Mouse (Mus musculus) kidney, adult 2 months (tissue): ENCODE results near the gene 4931422A03Rik. TPM values are rescaled to one million over a fixed set of nuclear protein-coding genes. Genes with fewer than 3 reads are reported as not detected.
"Not testable (repeated sequence)": the region's sequence is repeated elsewhere in the genome, so short reads cannot be mapped to it uniquely, and the experiment has no call there.

Source experiments
- DNase-seq: peaks from one replicate; pipeline ENCODE4 v3.0.0; 2021
- H3K27ac ChIP-seq: fragments of 200-500 bp; 2 replicates; pipeline ENCODE4 v1.5.1; 2012; ENCODE audit warnings: low read depth, low read length, control low read depth, inconsistent platforms; ENCODE audit not compliant: insufficient read depth
- H3K27me3 ChIP-seq: fragments of 200-500 bp; replicated peaks from 2 replicates; pipeline ENCODE4 v1.6.1; 2012; ENCODE audit warnings: mild to moderate bottlenecking, moderate library complexity, low read length, inconsistent platforms; ENCODE audit not compliant: control insufficient read depth, insufficient read depth
- H3K36me3 ChIP-seq: fragments of 200-500 bp; 2 replicates; pipeline ENCODE4 v1.6.1; 2012; ENCODE audit warnings: mild to moderate bottlenecking, moderate library complexity, low read length, inconsistent platforms; ENCODE audit not compliant: control insufficient read depth, insufficient read depth
- H3K4me1 ChIP-seq: fragments of 200-500 bp; 2 replicates; pipeline ENCODE4 v1.6.1; 2011; ENCODE audit warnings: low read length; ENCODE audit not compliant: control insufficient read depth, insufficient read depth
- H3K4me3 ChIP-seq: fragments of 200-500 bp; 2 replicates; pipeline ENCODE4 v1.5.1; 2011; ENCODE audit warnings: mild to moderate bottlenecking, low read depth, low read length, control low read depth; ENCODE audit not compliant: insufficient read depth
- CTCF ChIP-seq: fragments of 200-500 bp; conservative IDR thresholded peaks from 2 replicates; pipeline ENCODE4 v1.5.1; 2011; ENCODE audit warnings: low read depth, mild to moderate bottlenecking, control low read depth, low read length, moderate library complexity, mixed read lengths; ENCODE audit not compliant: insufficient read depth, insufficient read length
- POLR2A ChIP-seq: fragments of 200-500 bp; IDR thresholded peaks from one replicate; pipeline ENCODE4 v1.6.1; 2011; ENCODE audit warnings: low read depth, low read length, control low read depth
- WGBS: fragments of 180-500 bp; shearing (Covaris S2); methylation state at CpG from one replicate; pipeline ENCODE4 v1.1.7; 2018; 5-methylcytosine and 5-hydroxymethylcytosine counted together
- polyA plus RNA-seq: library from polyadenylated mRNA; depleted of rRNA; stranded (reverse); fragments of >200 nt; gene quantifications from 2 replicates; pipeline ENCODE4 v1.2.3, GENCODE M21; 2012

The 4931422A03Rik gene
- polyA plus RNA-seq, 1 experiment, result not detected

DNA sequence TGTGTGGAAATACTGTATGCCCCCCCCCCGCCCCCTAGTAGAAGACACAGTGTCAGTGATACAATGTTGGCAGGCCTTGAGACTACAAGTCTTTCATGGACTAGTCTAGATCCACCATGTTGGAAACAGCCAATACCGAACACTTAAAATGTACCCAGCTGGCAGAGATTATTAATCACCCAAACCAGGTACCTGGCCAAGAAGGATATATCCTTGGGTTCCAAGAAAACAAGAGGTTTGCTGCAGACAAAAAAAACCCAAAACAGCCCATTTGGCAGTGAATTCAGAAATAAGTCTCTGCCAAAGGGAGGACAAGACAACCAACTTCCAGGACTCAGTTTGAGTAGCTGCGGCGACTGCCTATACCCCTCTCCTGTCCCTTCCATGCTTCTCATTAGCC is 3.5 kb downstream of the 4931422A03Rik start:
- WGBS, result 98% methylated on average over 4 of the region's 4 CpGs
- no peak overlapping the region for H3K27ac ChIP-seq

DNA sequence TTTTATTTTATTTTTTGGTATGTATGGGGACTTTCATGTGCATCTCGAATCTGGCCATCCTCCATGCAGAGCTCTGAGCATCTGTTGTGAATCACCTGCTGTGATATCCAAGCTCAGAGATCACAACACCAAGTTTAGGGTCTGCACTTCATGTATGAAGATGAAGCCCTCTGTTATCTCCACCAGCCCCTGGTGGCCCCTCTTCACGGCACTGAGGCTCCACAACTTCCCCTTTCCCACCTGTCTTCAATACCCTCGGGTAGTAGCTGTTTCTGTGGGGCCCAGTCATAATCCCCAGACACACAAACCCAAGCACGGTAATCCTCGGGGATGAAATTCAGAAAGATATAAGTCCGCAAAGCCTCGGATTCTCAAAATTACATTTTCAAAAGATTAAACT is 5.1 kb downstream of the 4931422A03Rik start:
- H3K27me3 ChIP-seq, result no peaks in the 10 kb centered on the region
- WGBS, result 88% methylated on average over 7 of the region's 7 CpGs
- H3K36me3 ChIP-seq, result no peaks in the 10 kb centered on the region
- no peak for TF ChIP-seq POLR2A
- TF ChIP-seq CTCF, result no peak
- H3K4me3 ChIP-seq, result no peak overlapping the region
- no peak overlapping the region for H3K27ac ChIP-seq
- no peaks in the 10 kb centered on the region for H3K4me1 ChIP-seq
- DNase-seq, result no peak

More for the DNA sequence above, 3.5 kb downstream of the 4931422A03Rik start:
- Histone ChIP-seq H3K4me1 (peaks cover 5% of the 10 kb centered on the region; the same call in 1 of the 2 replicates), H3K36me3 (no peaks in the 10 kb centered on the region), H3K27me3 (no peaks in the 10 kb centered on the region), H3K4me3 (no peak overlapping the region)
- no peak for DNase-seq
- TF ChIP-seq CTCF (no peak), POLR2A (no peak)

DNA sequence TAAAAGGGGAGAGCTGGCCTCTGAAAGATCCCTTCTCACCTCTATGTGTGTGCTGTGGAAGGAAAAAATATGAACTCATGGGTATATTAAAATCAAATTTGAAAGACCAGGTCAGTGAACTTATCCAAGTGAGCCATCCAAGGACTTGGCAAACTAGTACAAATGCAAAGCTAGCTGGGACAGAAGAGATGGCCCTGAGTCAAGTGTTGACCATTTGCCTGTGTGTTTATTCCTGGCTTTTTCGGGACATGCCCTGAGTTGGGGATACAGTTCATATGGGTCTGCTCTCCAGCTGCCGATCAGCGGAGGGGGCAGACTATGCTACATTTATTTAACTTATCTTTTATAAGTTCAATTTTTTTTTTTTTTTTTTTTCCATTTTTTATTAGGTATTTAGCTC is 19.3 kb downstream of the 4931422A03Rik start:
- not testable (repeated sequence) for H3K36me3 ChIP-seq, H3K4me3 ChIP-seq, H3K27me3 ChIP-seq, H3K27ac ChIP-seq, DNase-seq, H3K4me1 ChIP-seq
- 85% methylated on average over 3 of the region's 3 CpGs for WGBS

DNA sequence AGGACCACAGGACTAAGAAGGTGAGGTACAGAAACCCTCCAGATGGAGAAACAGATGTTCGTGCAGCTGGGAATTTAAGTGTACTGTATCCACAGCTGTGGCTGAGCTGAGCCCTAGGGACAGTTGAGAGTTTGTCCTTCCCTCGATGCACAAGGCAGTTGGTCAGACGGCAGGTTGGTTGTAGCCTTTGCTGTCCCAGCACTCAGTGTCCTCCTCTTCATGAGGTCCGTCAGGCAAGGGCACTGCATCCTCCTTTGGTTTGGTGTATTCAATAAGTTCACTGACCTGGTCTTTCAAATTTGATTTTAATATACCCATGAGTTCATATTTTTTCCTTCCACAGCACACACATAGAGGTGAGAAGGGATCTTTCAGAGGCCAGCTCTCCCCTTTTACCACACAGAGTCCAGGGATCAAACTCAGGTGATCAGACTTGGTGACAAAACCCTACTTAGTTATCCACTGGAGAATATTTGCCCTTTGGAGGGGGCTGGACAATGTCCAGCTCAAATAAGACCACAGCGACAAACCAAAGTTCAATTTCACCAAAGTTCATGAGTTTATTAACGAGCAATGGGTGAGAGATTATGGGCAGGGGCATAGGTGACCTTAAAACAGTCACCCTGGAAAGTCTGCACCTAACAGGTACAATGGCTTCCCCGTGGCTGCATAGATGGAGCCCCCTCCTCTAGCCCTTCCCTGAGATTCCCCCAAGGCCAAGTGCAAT is 20.2 kb downstream of the 4931422A03Rik start:
- Histone ChIP-seq H3K4me1 (no peaks in the 10 kb centered on the region), H3K4me3 (no peak overlapping the region), H3K36me3 (no peaks in the 10 kb centered on the region), H3K27ac (no peak overlapping the region), H3K27me3 (no peaks in the 10 kb centered on the region)
- TF ChIP-seq CTCF (no peak), POLR2A (no peak)
- peak; percentile 59 for DNase-seq
- 67% methylated on average over 7 of the region's 7 CpGs for WGBS

DNA sequence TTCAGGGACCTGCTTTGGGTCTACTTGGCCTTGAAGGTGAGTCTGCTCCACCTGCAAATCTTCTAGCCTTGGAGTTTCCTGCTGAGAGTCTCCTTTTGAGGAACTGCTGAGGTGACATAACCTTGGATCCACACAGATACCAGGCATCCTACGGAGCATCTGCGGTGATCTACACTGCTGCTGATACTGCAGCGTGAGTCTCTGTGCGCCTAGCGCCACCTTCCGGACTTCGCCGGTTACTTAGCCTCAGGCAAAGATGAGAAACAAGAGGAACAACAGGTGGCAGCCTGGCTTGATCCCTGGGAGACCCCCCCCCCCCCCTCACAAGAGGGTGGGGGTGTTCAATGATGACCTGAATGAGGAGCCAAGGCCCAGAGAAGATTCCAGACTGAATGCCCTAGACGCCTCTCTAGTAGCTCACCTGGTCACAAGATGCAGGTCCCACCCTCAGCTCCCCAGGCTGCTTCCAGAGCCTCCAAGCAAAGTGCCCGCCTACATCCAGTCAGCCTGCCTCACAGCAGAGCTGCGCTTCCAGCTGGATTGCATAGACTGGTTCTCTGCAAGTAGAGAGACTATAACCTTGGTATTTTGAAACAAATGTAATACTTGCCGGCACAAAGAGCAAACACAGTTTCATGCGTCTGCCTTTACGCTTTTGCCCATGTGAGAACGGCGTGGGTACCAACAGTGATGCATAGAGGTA is 25.3 kb downstream of the 4931422A03Rik start:
- no peaks in the 10 kb centered on the region for H3K36me3 ChIP-seq
- no peaks in the 10 kb centered on the region for H3K4me1 ChIP-seq
- 36% methylated on average over 16 of the region's 16 CpGs for WGBS
- no peaks in the 10 kb centered on the region for H3K27me3 ChIP-seq
- TF ChIP-seq POLR2A (no peak), CTCF (peak; percentile 75)
- no peak overlapping the region for H3K27ac ChIP-seq
- no peak overlapping the region for H3K4me3 ChIP-seq
- peak; percentile 48 for DNase-seq

DNA sequence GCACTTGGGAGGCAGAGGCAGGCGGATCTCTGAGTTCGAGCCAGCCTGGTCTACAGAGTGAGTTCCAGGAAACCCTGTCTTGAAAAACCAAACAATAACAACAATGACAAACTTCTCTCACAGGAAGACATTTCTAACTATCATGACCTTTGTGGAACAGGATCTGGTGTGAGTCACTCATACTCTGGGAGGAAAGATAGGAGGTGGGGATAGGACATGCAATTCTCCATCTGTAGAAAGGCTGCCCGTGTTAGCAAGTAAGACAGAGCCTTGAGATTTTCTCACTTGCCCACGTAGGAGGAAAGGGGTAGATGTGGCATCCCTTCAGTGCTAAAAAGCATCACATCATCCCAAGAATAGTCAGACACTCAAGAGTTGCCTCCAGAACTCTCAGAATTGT is 26.3 kb downstream of the 4931422A03Rik start:
- Histone ChIP-seq H3K36me3 (no peaks in the 10 kb centered on the region), H3K27ac (no peak overlapping the region), H3K27me3 (no peaks in the 10 kb centered on the region), H3K4me3 (no peak overlapping the region), H3K4me1 (no peaks in the 10 kb centered on the region)
- TF ChIP-seq POLR2A (no peak), CTCF (no peak)
- 71% methylated on average over 4 of the region's 4 CpGs for WGBS
- no peak for DNase-seq

DNA sequence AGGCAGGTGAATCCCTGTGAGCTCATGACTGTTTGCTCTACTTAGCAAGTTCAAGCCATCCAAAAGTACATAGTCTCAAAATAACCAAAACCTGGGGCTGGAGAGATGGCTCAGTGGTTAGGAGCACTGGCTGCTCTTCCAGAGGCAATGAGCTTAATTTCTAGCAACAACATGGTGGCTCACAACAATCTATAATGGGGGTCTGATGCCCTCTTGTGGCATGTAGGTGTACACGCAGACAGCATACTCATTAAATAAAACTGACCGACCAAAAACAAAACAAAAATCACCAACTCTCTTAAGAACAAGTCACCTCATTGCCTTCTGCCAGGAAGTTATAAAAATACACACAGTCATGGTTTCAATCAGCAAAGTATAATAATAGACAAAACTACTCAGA is 27.1 kb downstream of the 4931422A03Rik start:
- Histone ChIP-seq H3K27me3 (no peaks in the 10 kb centered on the region), H3K27ac (no peak overlapping the region), H3K4me1 (no peaks in the 10 kb centered on the region), H3K4me3 (no peak overlapping the region), H3K36me3 (no peaks in the 10 kb centered on the region)
- 20% methylated on average over 2 of the region's 2 CpGs for WGBS
- TF ChIP-seq CTCF (peak; percentile 41), POLR2A (no peak)
- peak; percentile 25 for DNase-seq
